Mouse (Mus musculus) E14TG2a.4 (cell line): ENCODE data around the gene Tcta.

Source experiments
- H3K27me3 ChIP-seq: 2 replicates; pipeline ENCODE4 v1.6.1; 2014; ENCODE audit warnings: low read length, control low read depth; ENCODE audit not compliant: insufficient read depth
- H3K36me3 ChIP-seq: 2 replicates; pipeline ENCODE4 v1.6.1; 2014; ENCODE audit warnings: low read length, control low read depth; ENCODE audit not compliant: insufficient read depth
- H3K4me1 ChIP-seq: replicated peaks from 2 replicates; pipeline ENCODE4 v1.6.1; 2014; ENCODE audit warnings: low read depth, low read length, control low read depth
- H3K4me3 ChIP-seq: replicated peaks from 2 replicates; pipeline ENCODE4 v1.5.1; 2014; ENCODE audit warnings: mild to moderate bottlenecking, low read length
- H3K9me3 ChIP-seq: 2 replicates; pipeline ENCODE4 v1.6.1; 2014; ENCODE audit warnings: low read length, control low read depth
- CTCF ChIP-seq: conservative IDR thresholded peaks from 2 replicates; pipeline ENCODE4 v1.5.1; 2014; ENCODE audit warnings: low read length
- NANOG ChIP-seq: IDR thresholded peaks from 2 replicates; pipeline ENCODE4 v1.6.1; 2014; ENCODE audit warnings: borderline replicate concordance, low read length, mixed read lengths
- POU5F1 ChIP-seq: IDR thresholded peaks from 2 replicates; pipeline ENCODE4 v1.6.1; 2014; ENCODE audit warnings: low read length, borderline replicate concordance

The Tcta gene

DNA sequence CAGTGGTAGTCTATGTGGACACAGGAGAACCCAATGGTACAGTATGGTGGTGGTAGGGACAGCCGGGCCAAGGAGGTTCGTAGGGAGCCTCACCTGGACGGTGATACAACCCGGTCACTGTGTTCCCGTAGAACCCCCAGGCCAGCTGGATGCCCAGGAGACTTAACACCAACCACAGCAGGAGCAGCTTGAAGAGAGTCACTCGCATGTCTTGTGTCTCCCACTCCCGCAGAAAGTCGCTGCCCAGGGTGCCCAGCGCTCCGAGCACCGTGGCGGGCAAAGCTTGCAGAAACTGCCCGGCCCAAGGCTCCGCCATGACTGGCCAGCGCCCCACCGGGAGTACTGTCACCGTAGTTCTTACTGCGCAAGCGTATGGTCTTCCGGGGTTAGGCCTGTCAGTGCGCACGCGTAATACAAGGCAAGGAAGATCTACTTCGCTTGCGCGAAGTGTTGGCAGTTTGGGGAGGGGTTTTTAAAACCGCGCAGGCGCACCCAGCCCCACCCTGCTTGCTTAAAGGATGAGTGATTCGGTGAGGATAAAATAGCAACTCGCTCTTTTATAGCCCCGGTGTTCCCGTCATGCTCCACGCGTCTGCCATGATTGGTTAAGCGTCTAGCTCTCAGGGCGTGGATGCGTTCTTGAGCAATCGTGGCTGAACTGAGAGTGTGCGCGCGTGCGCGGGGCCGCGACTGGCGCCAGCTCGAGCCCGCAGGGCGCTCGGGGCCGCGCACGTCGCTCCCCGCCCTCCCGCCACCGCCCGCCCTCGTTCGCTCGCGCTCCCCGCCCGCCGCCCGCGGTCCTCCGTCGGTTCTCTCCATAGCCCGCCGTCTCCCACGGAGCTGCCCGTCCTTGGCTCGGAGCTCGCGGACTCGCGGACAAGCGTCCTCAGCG lies at the start of gene Tcta, which contains the start of gene Rhoa:
Gene Tcta (minus strand): TSS at position 532 of the 892 bp plus-strand sequence.
Gene Rhoa (plus strand): TSS at position 501 of the 892 bp plus-strand sequence.
- Histone ChIP-seq H3K36me3 (peaks cover 52% of the 10 kb centered on the region), H3K4me1 (peaks cover 60% of the 10 kb centered on the region), H3K4me3 (peak within 1 kb of the TSS; percentile 92), H3K27me3 (no peaks in the 10 kb centered on the region), H3K9me3 (no peaks in the 10 kb centered on the region)
- TF ChIP-seq NANOG: no peak
- TF ChIP-seq POU5F1: no peak
- no peak for TF ChIP-seq CTCF

DNA sequence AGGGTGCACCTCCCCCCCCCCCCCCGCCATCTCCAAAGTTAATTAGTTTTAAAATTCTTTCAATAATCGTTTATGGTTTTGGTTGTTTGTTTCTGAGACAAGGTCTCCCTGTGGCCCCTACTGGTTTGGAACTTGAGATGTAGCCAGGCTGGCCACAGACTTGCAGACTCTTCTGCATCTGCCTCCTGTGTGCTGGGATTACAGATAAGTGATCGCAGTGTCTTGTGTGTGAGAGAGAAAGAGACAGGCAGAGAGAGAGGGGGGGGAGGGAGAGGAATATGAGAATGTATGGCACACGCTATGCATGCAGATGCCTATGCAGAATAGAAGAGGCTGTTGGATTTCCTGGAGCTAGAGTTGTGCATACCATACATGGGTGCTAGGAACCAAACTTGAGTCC lies 43.8 kb upstream of the Tcta start:
- H3K4me3 ChIP-seq: no peak overlapping the region
- peaks cover 50% of the 10 kb centered on the region for H3K36me3 ChIP-seq
- no peaks in the 10 kb centered on the region for H3K9me3 ChIP-seq
- peaks cover 36% of the 10 kb centered on the region for H3K4me1 ChIP-seq
- TF ChIP-seq POU5F1 (no peak), NANOG (no peak), CTCF (no peak)
- H3K27me3 ChIP-seq: no peaks in the 10 kb centered on the region

DNA sequence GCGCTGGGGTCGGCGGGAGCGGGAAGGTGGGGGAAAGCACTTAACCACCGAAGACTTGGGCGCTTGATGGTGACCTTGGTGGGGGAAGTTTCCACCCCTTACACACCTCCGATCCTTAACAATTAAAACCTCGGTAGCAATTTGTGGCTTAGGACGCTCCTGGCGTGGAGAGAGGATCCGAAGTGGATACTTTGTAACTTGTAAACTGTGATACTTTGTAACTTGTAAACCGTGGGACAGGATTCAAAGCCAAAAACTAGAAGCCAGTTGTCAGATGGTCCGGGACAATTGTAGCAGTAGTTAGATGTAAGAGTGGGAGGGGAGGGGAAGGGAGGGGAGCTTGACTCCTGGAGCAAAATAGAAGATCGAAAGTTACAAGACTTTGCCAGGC lies 42.3 kb upstream of the Tcta start:
- H3K4me1 ChIP-seq: peaks cover 39% of the 10 kb centered on the region
- no peaks in the 10 kb centered on the region for H3K27me3 ChIP-seq
- TF ChIP-seq POU5F1 (no peak), CTCF (no peak), NANOG (no peak)
- H3K36me3 ChIP-seq: peaks cover 36% of the 10 kb centered on the region
- H3K9me3 ChIP-seq: no peaks in the 10 kb centered on the region
- peak overlapping the region; percentile 94 for H3K4me3 ChIP-seq

DNA sequence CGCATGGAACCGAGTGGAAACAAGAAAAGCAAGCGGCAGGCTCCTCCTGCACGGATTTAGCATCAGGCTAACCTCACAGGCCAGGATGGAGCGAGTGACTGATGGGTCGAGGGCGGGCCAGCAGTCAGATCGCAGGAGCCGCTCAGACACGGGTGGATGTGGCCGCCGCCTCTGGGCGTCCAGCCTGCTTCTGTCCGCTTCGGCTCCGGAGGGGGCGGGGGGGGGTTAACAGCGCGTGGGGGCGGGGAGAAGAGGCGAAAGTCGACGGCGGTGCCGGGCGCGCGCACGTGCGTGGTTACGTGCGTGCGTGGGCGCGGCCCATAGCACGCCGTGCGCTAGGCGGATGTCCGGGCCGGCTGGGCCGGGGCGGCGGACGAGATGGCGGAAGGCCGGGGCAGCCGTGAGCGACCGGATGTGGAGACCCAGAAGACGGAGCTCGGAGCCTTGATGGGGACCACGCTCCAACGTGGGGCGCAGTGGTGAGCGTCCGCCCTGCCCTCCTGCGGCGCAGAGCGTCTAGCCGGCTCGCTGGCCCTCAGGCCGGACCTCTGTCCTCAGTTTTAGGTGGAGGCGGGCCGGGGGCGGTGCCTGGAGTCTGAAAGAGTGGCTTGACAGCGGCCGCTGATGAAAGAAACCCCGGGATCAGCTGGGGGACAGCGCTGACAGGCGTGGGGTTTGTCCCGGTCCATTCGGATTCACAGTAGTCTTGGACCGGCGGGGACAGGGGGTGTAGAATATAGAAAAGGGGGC lies 41.8 kb upstream of the Tcta start, which contains the start of gene Usp4:
Gene Usp4 (plus strand): TSS at position 314 of the 750 bp plus-strand sequence.
- TF ChIP-seq POU5F1 (no peak), CTCF (no peak), NANOG (no peak)

DNA sequence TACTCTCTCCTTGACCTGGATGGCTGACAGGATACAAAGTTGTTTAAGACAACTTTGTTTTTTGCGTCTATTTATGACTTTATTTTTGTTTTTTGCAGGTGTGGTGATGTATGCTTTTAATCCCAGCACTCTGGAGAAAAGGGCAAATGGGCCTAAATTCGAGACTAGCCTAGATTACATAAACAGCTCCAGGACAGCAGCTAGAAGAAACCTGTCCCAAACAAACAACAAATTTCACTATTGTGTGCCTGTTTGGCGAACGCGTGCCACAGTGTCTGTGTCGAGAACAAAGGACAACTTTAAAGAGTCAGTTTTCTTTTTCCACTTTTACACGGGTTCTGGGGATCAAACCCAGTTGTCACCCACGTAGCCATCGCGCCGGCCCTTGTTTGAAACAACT lies 41.1 kb upstream of the Tcta start:
- H3K4me1 ChIP-seq: peaks cover 47% of the 10 kb centered on the region
- no peak for TF ChIP-seq NANOG
- no peak for TF ChIP-seq CTCF
- no peak for TF ChIP-seq POU5F1
- peak overlapping the region; percentile 94 for H3K4me3 ChIP-seq
- no peaks in the 10 kb centered on the region for H3K9me3 ChIP-seq
- no peaks in the 10 kb centered on the region for H3K27me3 ChIP-seq
- H3K36me3 ChIP-seq: peaks cover 23% of the 10 kb centered on the region

More for the DNA sequence above, 41.8 kb upstream of the Tcta start, which contains the start of gene Usp4:
- H3K27me3 ChIP-seq: no peaks in the 10 kb centered on the region
- H3K4me1 ChIP-seq: peaks cover 41% of the 10 kb centered on the region
- no peaks in the 10 kb centered on the region for H3K9me3 ChIP-seq
- H3K36me3 ChIP-seq: peaks cover 30% of the 10 kb centered on the region
- H3K4me3 ChIP-seq: peak within 1 kb of the TSS; percentile 94

DNA sequence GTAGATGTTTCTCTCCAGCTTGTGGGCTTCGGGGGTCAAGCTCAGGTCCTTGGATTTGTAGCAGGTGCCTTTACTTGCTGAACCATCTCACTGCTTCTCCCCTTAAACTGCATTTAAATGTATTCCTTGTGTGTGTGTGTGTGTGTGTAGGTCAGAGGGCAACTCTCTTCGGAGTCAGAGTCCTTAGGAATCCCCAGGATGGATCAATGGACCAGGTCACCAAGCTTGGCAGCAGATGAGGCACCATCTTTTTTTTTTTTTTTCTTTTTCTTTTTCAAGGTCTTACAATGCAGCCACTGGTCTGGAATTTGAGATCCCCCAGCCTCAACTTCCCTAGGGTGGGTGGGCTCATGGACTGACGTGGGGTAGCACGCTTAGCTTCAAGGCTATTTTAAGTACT lies 38.5 kb upstream of the Tcta start:
- no peaks in the 10 kb centered on the region for H3K27me3 ChIP-seq
- peaks cover 21% of the 10 kb centered on the region for H3K36me3 ChIP-seq
- no peak for TF ChIP-seq CTCF
- H3K4me3 ChIP-seq: no peak overlapping the region
- H3K4me1 ChIP-seq: peaks cover 69% of the 10 kb centered on the region
- no peaks in the 10 kb centered on the region for H3K9me3 ChIP-seq

DNA sequence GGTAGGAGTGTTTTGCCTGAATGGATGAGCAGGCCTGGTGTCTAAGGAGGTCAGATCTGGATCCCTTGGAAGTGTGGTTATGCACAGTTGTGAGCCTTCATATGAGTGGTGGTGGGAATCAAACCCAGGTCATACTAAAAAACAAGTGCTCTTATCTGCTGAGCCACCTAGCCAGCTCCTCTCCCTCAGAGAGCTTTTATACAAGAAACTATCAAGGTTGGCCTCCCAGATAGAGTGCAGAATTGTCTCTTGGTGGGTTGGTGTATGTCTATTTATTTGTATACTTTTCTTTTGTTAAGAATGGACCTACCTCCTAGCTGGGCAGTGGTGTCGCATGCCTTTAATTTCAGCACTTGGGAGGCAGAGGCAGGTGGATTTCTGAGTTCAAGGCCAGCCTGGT lies 37.9 kb upstream of the Tcta start:
- Histone ChIP-seq H3K9me3 (no peaks in the 10 kb centered on the region), H3K36me3 (peaks cover 21% of the 10 kb centered on the region), H3K4me3 (no peak overlapping the region), H3K27me3 (no peaks in the 10 kb centered on the region), H3K4me1 (peaks cover 64% of the 10 kb centered on the region)
- no peak for TF ChIP-seq CTCF

DNA sequence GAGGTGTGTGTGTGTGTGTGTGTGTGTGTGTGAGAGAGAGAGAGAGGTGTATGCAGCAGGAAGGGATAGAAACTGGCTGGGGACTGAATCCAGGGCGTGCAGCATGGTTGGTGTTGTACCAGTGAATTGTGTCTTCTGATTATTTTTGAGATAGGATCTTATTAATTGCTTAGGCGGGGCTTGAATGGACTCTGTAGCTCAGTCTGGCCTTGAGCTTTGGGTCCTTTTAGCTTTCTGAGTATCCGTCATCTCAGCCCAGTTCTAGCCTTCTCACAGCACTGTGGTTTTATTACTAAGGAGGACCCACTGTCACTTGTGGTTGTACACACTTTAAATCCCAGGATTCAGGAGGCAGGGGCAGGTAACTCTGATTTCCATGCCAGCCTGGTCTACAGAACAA lies 37.4 kb upstream of the Tcta start:
- H3K4me3 ChIP-seq: no peak overlapping the region
- H3K27me3 ChIP-seq: no peaks in the 10 kb centered on the region
- H3K9me3 ChIP-seq: no peaks in the 10 kb centered on the region
- TF ChIP-seq POU5F1 (no peak), CTCF (no peak), NANOG (no peak)
- peaks cover 61% of the 10 kb centered on the region for H3K4me1 ChIP-seq
- H3K36me3 ChIP-seq: peaks cover 21% of the 10 kb centered on the region
